Comparison of ENCODE assay signal across 23 mouse cellular contexts in the genomic region with DNA sequence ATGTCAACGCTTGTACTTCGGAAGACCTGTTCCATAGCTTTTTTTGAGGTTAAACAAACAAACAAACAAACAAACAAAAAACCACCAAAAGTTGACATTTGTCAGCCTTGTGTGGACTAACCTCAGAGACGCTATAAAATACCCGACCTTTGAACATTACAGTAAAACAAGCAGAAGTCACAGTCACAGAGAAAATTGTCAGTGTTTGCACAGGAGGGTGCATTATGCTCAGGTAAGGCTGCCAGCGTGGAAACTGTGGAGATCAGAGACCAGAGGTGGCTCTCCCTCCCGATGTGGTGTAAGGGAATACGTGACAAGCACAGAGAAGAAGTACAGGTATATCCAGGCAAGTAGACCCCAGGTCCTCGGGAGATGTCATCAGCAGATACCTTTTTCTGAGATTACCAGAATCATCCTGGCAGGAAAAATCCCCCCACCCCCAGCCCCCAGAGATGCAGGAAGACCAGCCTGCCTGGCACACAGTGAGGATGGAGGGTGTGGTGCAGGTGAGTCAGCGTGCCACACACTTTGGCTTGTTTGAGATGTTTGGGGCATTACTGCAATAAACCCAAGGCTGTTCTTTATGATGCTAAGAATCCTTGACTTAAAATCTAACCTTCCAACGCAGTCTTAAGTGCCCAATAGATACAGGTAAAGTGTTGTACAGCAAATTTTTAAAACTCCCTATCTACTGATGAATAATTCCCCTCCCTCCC.
DNase-seq lines count a peak whose midpoint lies in the region; ATAC-seq and TF ChIP-seq lines count a peak whose summit lies in the region.
"Had no signal": no experiment of that assay in that cellular context is flagged by ENCODE, and none has a peak within 500 bp of the region (broad histone marks: within the 10 kb centered on the region; RNA-seq: fewer than 3 reads in every experiment).

No protein-coding gene starts in this region.

- H3K9ac ChIP-seq in heart, adult 2 months (ENCODE audit: low read depth, low read length): no peak overlapping the region
- H3K9ac ChIP-seq in intestine, embryonic 16.5 days (ENCODE audit: low read depth, low read length): no peak overlapping the region
- H3K9ac ChIP-seq: embryonic facial prominence, embryonic 13.5 days; embryonic facial prominence, embryonic 15.5 days; forebrain, embryonic 12.5 days had no signal

- no peaks in the 10 kb centered on the region for H3K9me3 ChIP-seq in intestine, embryonic 16.5 days (ENCODE audit: control insufficient read depth, low read length)
- H3K9me3 ChIP-seq: embryonic facial prominence, embryonic 13.5 days; embryonic facial prominence, embryonic 15.5 days; forebrain, embryonic 10.5 days; forebrain, embryonic 12.5 days had no signal

- no peaks in the 10 kb centered on the region; the same call in 1 of the 2 replicates for H3K27me3 ChIP-seq in heart, adult 2 months (ENCODE audit: control insufficient read depth, insufficient read depth, low read length)
- H3K27me3 ChIP-seq in intestine, embryonic 16.5 days (replicated peaks; ENCODE audit: control insufficient read depth, insufficient read depth, low read length): no peaks in the 10 kb centered on the region
- H3K27me3 ChIP-seq: embryonic facial prominence, embryonic 13.5 days; embryonic facial prominence, embryonic 15.5 days; forebrain, embryonic 12.5 days had no signal

- no peak overlapping the region for H3K4me3 ChIP-seq in heart, adult 2 months
- no peak overlapping the region for H3K4me3 ChIP-seq in left cerebral cortex, adult 2 months
- H3K4me3 ChIP-seq in intestine, embryonic 16.5 days (ENCODE audit: low read length): no peak overlapping the region
- H3K4me3 ChIP-seq: embryonic facial prominence, embryonic 13.5 days; embryonic facial prominence, embryonic 15.5 days; erythroblast, embryonic 14.5 days; forebrain, embryonic 10.5 days; forebrain, embryonic 12.5 days had no signal

- peak; percentile 51 for ATAC-seq in intestine, embryonic 16.5 days
- ATAC-seq: forebrain, embryonic 14.5 days; forebrain, embryonic 16.5 days had no signal

- H3K36me3 ChIP-seq in heart, adult 2 months (ENCODE audit: control insufficient read depth, insufficient read depth, low read length): no peaks in the 10 kb centered on the region
- H3K36me3 ChIP-seq in intestine, embryonic 16.5 days (ENCODE audit: control insufficient read depth, insufficient read depth, low read length): no peaks in the 10 kb centered on the region
- H3K36me3 ChIP-seq: embryonic facial prominence, embryonic 13.5 days; embryonic facial prominence, embryonic 15.5 days; forebrain, embryonic 10.5 days; forebrain, embryonic 12.5 days had no signal

- H3K4me1 ChIP-seq in heart, adult 2 months (ENCODE audit: control insufficient read depth, insufficient read depth, low read length): no peaks in the 10 kb centered on the region; the same call in 1 of the 2 replicates
- no peaks in the 10 kb centered on the region for H3K4me1 ChIP-seq in intestine, embryonic 16.5 days (ENCODE audit: control insufficient read depth, insufficient read depth, low read length)
- H3K4me1 ChIP-seq: embryonic facial prominence, embryonic 13.5 days; embryonic facial prominence, embryonic 15.5 days; forebrain, embryonic 10.5 days; forebrain, embryonic 12.5 days had no signal

- peak; percentile 56 for DNase-seq in heart, adult 11 months
- no peak for DNase-seq in heart, adult 2 months
- DNase-seq in left cerebral cortex, adult 2 months (ENCODE audit: extremely low spot score in 1 of 2, low spot score in 2 of 2): no peak
- DNase-seq in left cerebral cortex, adult 8-10 months (ENCODE audit: low spot score in 2 of 2): no peak
- peak; percentile 59 for DNase-seq in large intestine, adult 2 months (ENCODE audit: low read depth, low spot score)
- no peak for DNase-seq in natural killer cell, adult 2 months (ENCODE audit: low spot score in 2 of 2)
- no peak for DNase-seq in heart, postnatal 36 days
- DNase-seq: adrenal gland, adult 2 months; adrenal gland, postnatal 10 days; adrenal gland, postnatal 25 days; cerebellum, adult 11 months; cerebellum, adult 2 months; cerebellum, adult 9-10 months; cerebellum, postnatal 25 days; embryo, embryonic 11 days had no signal

- no peak overlapping the region for H3K27ac ChIP-seq in heart, adult 2 months
- peak overlapping the region; percentile 11; the same call in 1 of the 2 replicates for H3K27ac ChIP-seq in left cerebral cortex, adult 2 months
- H3K27ac ChIP-seq in intestine, embryonic 16.5 days (ENCODE audit: low read length): no peak overlapping the region
- H3K27ac ChIP-seq: embryonic facial prominence, embryonic 13.5 days; embryonic facial prominence, embryonic 15.5 days; forebrain, embryonic 10.5 days; forebrain, embryonic 12.5 days had no signal

- no peak for TF ChIP-seq CTCF in heart, adult 2 months (IDR thresholded peaks at IDR 0.05)
- TF ChIP-seq CTCF in left cerebral cortex, adult 2 months (IDR thresholded peaks at IDR 0.05): no peak

- H3K4me2 ChIP-seq in intestine, embryonic 16.5 days (ENCODE audit: low read depth, low read length): no peak overlapping the region
- H3K4me2 ChIP-seq: embryonic facial prominence, embryonic 13.5 days; embryonic facial prominence, embryonic 15.5 days; forebrain, embryonic 12.5 days had no signal

- intact Hi-C loops in heart, adult 2 months (cut with DNase I): loop anchor here (5.0 to 10.0 kb wide), 3 partner anchors 339 to 703 kb away; partner anchors contain the start of gene Esyt2
- intact Hi-C loops in left cerebral cortex, adult 2 months (cut with DNase I): loop anchor here (5.0 kb wide), 1 partner anchor 339 kb away; the partner anchor contains the start of gene Esyt2
- intact Hi-C loops in heart, postnatal 36 days (cut with DNase I): loop anchor here (1.0 to 10.0 kb wide), 5 partner anchors 257 to 703 kb away; partner anchors contain the start of gene Esyt2

- 64% methylated on average over 10 of the region's 10 CpGs for WGBS in heart, adult 2 months
- 60% methylated on average over 10 of the region's 10 CpGs for WGBS in intestine, embryonic 16.5 days
- WGBS in large intestine, adult 2 months: 25% methylated on average over 10 of the region's 10 CpGs

- no peak for TF ChIP-seq EP300 in heart, adult 2 months (IDR thresholded peaks at IDR 0.05; ENCODE audit: insufficient read depth, low read depth, low read length)

- TF ChIP-seq POLR2A in heart, adult 2 months (IDR thresholded peaks at IDR 0.05; ENCODE audit: insufficient read depth, low read depth, low read length): no peak

- H3K79me2 ChIP-seq in heart, adult 2 months (replicated peaks; ENCODE audit: control insufficient read depth, insufficient read depth, low read length): no peaks in the 10 kb centered on the region

Comparison
In these comparisons a context has a peak if more than half of its experiments do, and no peak if none do; other contexts are left out.
1. DNase-seq: peak in heart, adult 11 months (single experiment) and large intestine, adult 2 months (single experiment); none in heart, adult 2 months (0 of 2), left cerebral cortex, adult 2 months (0 of 2), left cerebral cortex, adult 8-10 months (0 of 2), natural killer cell, adult 2 months (0 of 2) and heart, postnatal 36 days (0 of 2).